8 mouse cellular contexts compared by ENCODE assay signal in genomic region chr2:84715562-84716361, GRCm38 (mm10). TPM values are rescaled to one million over a fixed set of nuclear protein-coding genes. Genes with fewer than 3 reads are reported as not detected.
A peak's percentile ranks its signal among the peaks of the same experiment; 100 is the strongest.
DNase-seq lines count a peak whose midpoint lies in the region; ATAC-seq and TF ChIP-seq lines count a peak whose summit lies in the region.

No protein-coding gene starts in this region.

- ATAC-seq in CD4-positive, CD25-positive, alpha-beta regulatory T cell, adult 4 months = peak; percentile 87
- ATAC-seq in heart, embryonic 16.5 days (replicated peaks; ENCODE audit: extremely low read depth, insufficient read depth, low FRiP score) = peak; percentile 93
- peak; percentile 81 for ATAC-seq in liver, embryonic 16.5 days (ENCODE audit: low read depth)
- peak; percentile 96 for ATAC-seq in neural tube, embryonic 14.5 days (ENCODE audit: low read depth)

- peaks cover 8% of the 10 kb centered on the region for H3K4me1 ChIP-seq in bone marrow macrophage, adult 2 months (ENCODE audit: control insufficient read depth, insufficient read depth, low read length)
- peaks cover 23% of the 10 kb centered on the region for H3K4me1 ChIP-seq in heart, embryonic 16.5 days (ENCODE audit: control insufficient read depth, insufficient read depth, low read length)
- H3K4me1 ChIP-seq in liver, embryonic 16.5 days (ENCODE audit: control insufficient read depth, low read depth, low read length) = peaks cover 20% of the 10 kb centered on the region
- H3K4me1 ChIP-seq in neural tube, embryonic 14.5 days (ENCODE audit: control insufficient read depth, insufficient read depth, low read length) = peaks cover 13% of the 10 kb centered on the region; the same call in 1 of the 2 replicates

- no peaks in the 10 kb centered on the region for H3K9me3 ChIP-seq in heart, embryonic 16.5 days (replicated peaks; ENCODE audit: control insufficient read depth, low read length)
- no peaks in the 10 kb centered on the region for H3K9me3 ChIP-seq in liver, embryonic 16.5 days (replicated peaks; ENCODE audit: control insufficient read depth, low read length)
- H3K9me3 ChIP-seq in neural tube, embryonic 14.5 days (ENCODE audit: control insufficient read depth, low read length) = no peaks in the 10 kb centered on the region

- H3K27me3 ChIP-seq in heart, embryonic 16.5 days (ENCODE audit: control insufficient read depth, insufficient read depth, low read length) = no peaks in the 10 kb centered on the region
- H3K27me3 ChIP-seq in liver, embryonic 16.5 days (ENCODE audit: control insufficient read depth, insufficient read depth, low read depth, low read length) = no peaks in the 10 kb centered on the region
- no peaks in the 10 kb centered on the region for H3K27me3 ChIP-seq in neural tube, embryonic 14.5 days (ENCODE audit: control insufficient read depth, insufficient read depth, low read length)

- H3K9ac ChIP-seq in heart, embryonic 16.5 days (ENCODE audit: low read length) = peak overlapping the region; percentile 79
- H3K9ac ChIP-seq in liver, embryonic 16.5 days (ENCODE audit: low read depth, low read length) = peak overlapping the region; percentile 99
- peak overlapping the region; percentile 92 for H3K9ac ChIP-seq in neural tube, embryonic 14.5 days (replicated peaks; ENCODE audit: low read depth, low read length)

- peak overlapping the region; percentile 74 for H3K27ac ChIP-seq in bone marrow macrophage, adult 2 months (ENCODE audit: insufficient read depth, low read depth, low read length)
- peak overlapping the region; percentile 99 for H3K27ac ChIP-seq in heart, embryonic 16.5 days (ENCODE audit: low read length)
- peak overlapping the region; percentile 98 for H3K27ac ChIP-seq in liver, embryonic 16.5 days (ENCODE audit: low read length)
- peak overlapping the region; percentile 95 for H3K27ac ChIP-seq in neural tube, embryonic 14.5 days (ENCODE audit: low read depth, low read length)

- TF ChIP-seq CTCF in bone marrow macrophage, adult 2 months (IDR thresholded peaks at IDR 0.05; ENCODE audit: low read depth, low read length) = no peak

- TF ChIP-seq POLR2A in bone marrow macrophage, adult 2 months (IDR thresholded peaks at IDR 0.05; ENCODE audit: borderline replicate concordance, low read depth, low read length) = no peak

- peaks cover under 1% of the 10 kb centered on the region; the same call in 1 of the 2 replicates for H3K36me3 ChIP-seq in heart, embryonic 16.5 days (ENCODE audit: control insufficient read depth, insufficient read depth)
- H3K36me3 ChIP-seq in liver, embryonic 16.5 days (ENCODE audit: control insufficient read depth, insufficient read depth) = peaks cover 4% of the 10 kb centered on the region
- H3K36me3 ChIP-seq in neural tube, embryonic 14.5 days (ENCODE audit: control insufficient read depth, insufficient read depth, low read length) = 0 out of 2 replicates have a peak, but pooled peaks cover 3% of the 10 kb centered on the region

- H3K4me2 ChIP-seq in heart, embryonic 16.5 days (ENCODE audit: low read depth, low read length) = peak overlapping the region; percentile 61
- H3K4me2 ChIP-seq in liver, embryonic 16.5 days (ENCODE audit: low read depth, low read length) = peak overlapping the region; percentile 96
- peak overlapping the region; percentile 64 for H3K4me2 ChIP-seq in neural tube, embryonic 14.5 days (ENCODE audit: low read depth, low read length)

- under 1% methylated on average over 33 of the region's 33 CpGs for WGBS in heart, embryonic 16.5 days
- under 1% methylated on average over 33 of the region's 33 CpGs for WGBS in large intestine, adult 2 months
- under 1% methylated on average over 33 of the region's 33 CpGs for WGBS in liver, embryonic 16.5 days (ENCODE audit: insufficient replicate concordance)
- under 1% methylated on average over 33 of the region's 33 CpGs for WGBS in neural tube, embryonic 14.5 days

- DNase-seq in fibroblast of lung, adult 2 months (ENCODE audit: low read depth) = peak; percentile 94
- peak; percentile 93 for DNase-seq in large intestine, adult 2 months (ENCODE audit: low read depth, low spot score)
- DNase-seq in testis, postnatal 10 days (ENCODE audit: low spot score) = peak; percentile 63

- peak overlapping the region; percentile 84 for H3K4me3 ChIP-seq in bone marrow macrophage, adult 2 months (ENCODE audit: insufficient read depth, low read length)
- H3K4me3 ChIP-seq in heart, embryonic 16.5 days (ENCODE audit: low read length) = peak overlapping the region; percentile 95
- H3K4me3 ChIP-seq in liver, embryonic 16.5 days (ENCODE audit: low read depth, low read length) = peak overlapping the region; percentile 99
- H3K4me3 ChIP-seq in neural tube, embryonic 14.5 days (ENCODE audit: low read depth, low read length) = peak overlapping the region; percentile 91

RNA-seq across cellular contexts. Expression of gene Zdhhc5, which starts 0.8 kb away (rescaled TPM):
- polyA plus RNA-seq in CD4-positive, CD25-positive, alpha-beta regulatory T cell, adult 4 months (2017; shearing (Covaris generic)) = 10 to 100 TPM; 10.1 to 12.5 TPM
- 27.5 and 29.2 TPM in 2 replicates for polyA plus RNA-seq in bone marrow macrophage, adult 2 months (2012; ENCODE audit: insufficient read depth, insufficient read length, missing spikeins)
- polyA plus RNA-seq in heart, embryonic 16.5 days (2015; fragmentation: Nextera tagmentation; extraction: Ambion mirVana) = 21.7 and 22.7 TPM in 2 replicates
- polyA plus RNA-seq in large intestine, adult 2 months (2012; rRNA removed) = 35.1 and 53.5 TPM in 2 replicates
- polyA plus RNA-seq in liver, embryonic 16.5 days (2015; fragmentation: Nextera tagmentation; extraction: Ambion mirVana) = 17.7 and 18.9 TPM in 2 replicates
- 22.8 and 23.9 TPM in 2 replicates for polyA plus RNA-seq in neural tube, embryonic 14.5 days (2014; fragmentation: Nextera tagmentation; extraction: Ambion mirVana)

RNA-seq across cellular contexts. Expression of gene Clp1, which starts 11.4 kb away (rescaled TPM):
- polyA plus RNA-seq in CD4-positive, CD25-positive, alpha-beta regulatory T cell, adult 4 months (2017; shearing (Covaris generic)) = 10 to 100 TPM; 50.3 to 54.6 TPM
- polyA plus RNA-seq in bone marrow macrophage, adult 2 months (2012; ENCODE audit: insufficient read depth, insufficient read length, missing spikeins) = 16.4 and 16.6 TPM in 2 replicates
- polyA plus RNA-seq in heart, embryonic 16.5 days (2015; fragmentation: Nextera tagmentation; extraction: Ambion mirVana) = 17.9 and 19.5 TPM in 2 replicates
- polyA plus RNA-seq in large intestine, adult 2 months (2012; rRNA removed) = 15.5 and 17.5 TPM in 2 replicates
- polyA plus RNA-seq in liver, embryonic 16.5 days (2015; fragmentation: Nextera tagmentation; extraction: Ambion mirVana) = 49.7 and 56.2 TPM in 2 replicates
- polyA plus RNA-seq in neural tube, embryonic 14.5 days (2014; fragmentation: Nextera tagmentation; extraction: Ambion mirVana) = 20.6 and 24.7 TPM in 2 replicates

RNA-seq across cellular contexts. Expression of gene Ypel4, which starts 18.1 kb away (rescaled TPM):
- 1 to 10 TPM; 1.3 to 2.1 TPM for polyA plus RNA-seq in CD4-positive, CD25-positive, alpha-beta regulatory T cell, adult 4 months (2017; shearing (Covaris generic))
- polyA plus RNA-seq in bone marrow macrophage, adult 2 months (2012; ENCODE audit: insufficient read depth, insufficient read length, missing spikeins) = 0.70 and 0.92 TPM in 2 replicates
- polyA plus RNA-seq in heart, embryonic 16.5 days (2015; fragmentation: Nextera tagmentation; extraction: Ambion mirVana) = 2.4 and 2.6 TPM in 2 replicates
- 0.82 and 1.5 TPM in 2 replicates for polyA plus RNA-seq in large intestine, adult 2 months (2012; rRNA removed)
- polyA plus RNA-seq in liver, embryonic 16.5 days (2015; fragmentation: Nextera tagmentation; extraction: Ambion mirVana) = 69.6 and 79.1 TPM in 2 replicates
- 17.8 TPM in 2 replicates for polyA plus RNA-seq in neural tube, embryonic 14.5 days (2014; fragmentation: Nextera tagmentation; extraction: Ambion mirVana)

RNA-seq across cellular contexts. Expression of gene Gm19426, which starts 27.7 kb away (rescaled TPM):
- not detected for polyA plus RNA-seq in CD4-positive, CD25-positive, alpha-beta regulatory T cell, adult 4 months (2017; shearing (Covaris generic))
- not detected in 2 replicates for polyA plus RNA-seq in bone marrow macrophage, adult 2 months (2012; ENCODE audit: insufficient read depth, insufficient read length, missing spikeins)
- 3.6 and 5.1 TPM in 2 replicates for polyA plus RNA-seq in heart, embryonic 16.5 days (2015; fragmentation: Nextera tagmentation; extraction: Ambion mirVana)
- polyA plus RNA-seq in large intestine, adult 2 months (2012; rRNA removed) = 0.29 and 0.37 TPM in 2 replicates
- polyA plus RNA-seq in liver, embryonic 16.5 days (2015; fragmentation: Nextera tagmentation; extraction: Ambion mirVana) = 0.89 and 0.95 TPM in 2 replicates
- 1.7 and 2.6 TPM in 2 replicates for polyA plus RNA-seq in neural tube, embryonic 14.5 days (2014; fragmentation: Nextera tagmentation; extraction: Ambion mirVana)

RNA-seq across cellular contexts. Expression of gene Tmx2, which starts 36.8 kb away (rescaled TPM):
- 100 to 1,000 TPM; 115 to 140 TPM for polyA plus RNA-seq in CD4-positive, CD25-positive, alpha-beta regulatory T cell, adult 4 months (2017; shearing (Covaris generic))
- 41.4 TPM in 2 replicates for polyA plus RNA-seq in bone marrow macrophage, adult 2 months (2012; ENCODE audit: insufficient read depth, insufficient read length, missing spikeins)
- polyA plus RNA-seq in heart, embryonic 16.5 days (2015; fragmentation: Nextera tagmentation; extraction: Ambion mirVana) = 180 and 182 TPM in 2 replicates
- 66.2 and 77.2 TPM in 2 replicates for polyA plus RNA-seq in large intestine, adult 2 months (2012; rRNA removed)
- 69.7 and 76.5 TPM in 2 replicates for polyA plus RNA-seq in liver, embryonic 16.5 days (2015; fragmentation: Nextera tagmentation; extraction: Ambion mirVana)
- 311 and 342 TPM in 2 replicates for polyA plus RNA-seq in neural tube, embryonic 14.5 days (2014; fragmentation: Nextera tagmentation; extraction: Ambion mirVana)

Comparison
In these comparisons a context has a peak if more than half of its experiments do, and no peak if none do; other contexts are left out.
1. Peak in every context shown above with its lines: DNase-seq, ATAC-seq, H3K4me3 ChIP-seq and H3K27ac ChIP-seq.